Mouse (Mus musculus) C2C12 (cell line): ENCODE results near the gene Grk2.

ENCODE experiments used
- CTCF ChIP-seq: IDR thresholded peaks from one replicate; pipeline ENCODE4 v1.5.1; 2011; ENCODE audit not compliant: control insufficient read depth, insufficient read depth, insufficient read length
- FOSL1 ChIP-seq: IDR thresholded peaks from one replicate; pipeline ENCODE4 v1.8.0; 2011; ENCODE audit warnings: mild to moderate bottlenecking, low read length; ENCODE audit not compliant: poor library complexity, insufficient read depth, severe bottlenecking
- MAX ChIP-seq: IDR thresholded peaks from one replicate; pipeline ENCODE4 v1.6.1; 2011; ENCODE audit warnings: mild to moderate bottlenecking, control low read depth
- USF1 ChIP-seq: IDR thresholded peaks from one replicate; pipeline ENCODE4 v1.6.1; 2011; ENCODE audit warnings: low read depth, mild to moderate bottlenecking, control low read depth, moderate library complexity

- TF ChIP-seq CTCF (no peak), FOSL1 (no peak), USF1 (no peak), MAX (no peak)
Measured at GRCm38 (mm10) chr19:4317181-4317580, 11.2 kb upstream of the Grk2 start.
